Mouse (Mus musculus) adipose tissue, adult 10 weeks (tissue): ENCODE results near the gene Glt28d2. TPM values are rescaled to one million over a fixed set of nuclear protein-coding genes. Genes with fewer than 3 reads are reported as not detected.

ENCODE experiments used
- polyA plus RNA-seq: library from polyadenylated mRNA; stranded (reverse); fragments of 350-450 nt; fragmentation: Illumina TruSeq; extraction: RNeasy Lipid Tissue Mini Kit (QIAGEN cat#74804); gene quantifications from one replicate; pipeline ENCODE4 v1.2.3, GENCODE M21; 2014; ENCODE audit warnings: low read depth, low replicate concordance

Gene Glt28d2
- 3.0 TPM for polyA plus RNA-seq

GRCm38 (mm10) chr3:85887239-85887827 lies at the start of gene Glt28d2, which contains the start of gene Gm37240:
Gene Glt28d2, minus strand, starts transcription at chr3:85887516.
Gene Gm37240, minus strand, starts transcription at chr3:85887518.

Other genes with a start within 250 kb of the Glt28d2 start
- 11.8 TPM for gene Fam160a1, start 70.2 kb downstream of the Glt28d2 start, polyA plus RNA-seq
- 2.7 TPM for gene Gm37240, start within 50 bp of the Glt28d2 start, polyA plus RNA-seq
- 31.6 TPM for gene Sh3d19, start 83.6 kb upstream of the Glt28d2 start, polyA plus RNA-seq
- gene Prss48, start 115.0 kb upstream of the Glt28d2 start, polyA plus RNA-seq: not detected